Mouse (Mus musculus) mouse embryonic stem cell (cell line): Measurements from ENCODE around the gene Tmem160.

Experiments
- in situ Hi-C, 2 experiments: fragments of 300-500 bp; cut with MboI; formaldehyde crosslinking; loops; 1 replicate in 1 of 2; 3 replicates in 1 of 2; pipeline ENCODE4 v1.14.3; 2019 to 2020; ENCODE audit warnings: low sequenced_read_pairs in 2 of 2, low pct_unique_long_range_greater_than_20kb in 1 of 2, mixed read lengths in 1 of 2; ENCODE audit not compliant: unreplicated experiment in 1 of 2

Gene Tmem160

DNA sequence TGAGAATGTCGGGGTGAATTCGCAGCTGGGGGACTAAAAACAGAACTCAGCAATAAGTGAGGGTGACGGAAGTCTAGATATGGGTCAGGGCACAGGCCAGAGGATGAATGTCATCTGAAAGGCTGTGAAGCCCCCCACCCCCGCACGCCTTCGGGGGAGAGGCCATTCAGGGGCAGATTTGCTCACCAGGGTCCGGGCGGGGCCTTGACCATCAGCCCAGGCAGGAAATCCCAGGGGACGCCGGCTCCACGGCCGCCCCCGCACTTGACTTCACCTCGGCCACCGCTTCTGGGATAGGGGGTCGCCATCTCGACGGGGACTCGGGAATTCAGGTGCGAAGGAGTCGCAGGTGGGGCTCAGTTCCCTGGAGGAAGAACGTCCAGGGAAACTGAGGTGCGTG lies 22.7 kb downstream of the Tmem160 start:
- in situ Hi-C loops, result no loop called here

GRCm38 (mm10) chr7:16475764-16476599 lies 23.4 kb downstream of the Tmem160 start:
- in situ Hi-C loops, result no loop called here

GRCm38 (mm10) chr7:16476600-16476989 lies 24.0 kb downstream of the Tmem160 start:
- in situ Hi-C loops, result no loop called here

DNA sequence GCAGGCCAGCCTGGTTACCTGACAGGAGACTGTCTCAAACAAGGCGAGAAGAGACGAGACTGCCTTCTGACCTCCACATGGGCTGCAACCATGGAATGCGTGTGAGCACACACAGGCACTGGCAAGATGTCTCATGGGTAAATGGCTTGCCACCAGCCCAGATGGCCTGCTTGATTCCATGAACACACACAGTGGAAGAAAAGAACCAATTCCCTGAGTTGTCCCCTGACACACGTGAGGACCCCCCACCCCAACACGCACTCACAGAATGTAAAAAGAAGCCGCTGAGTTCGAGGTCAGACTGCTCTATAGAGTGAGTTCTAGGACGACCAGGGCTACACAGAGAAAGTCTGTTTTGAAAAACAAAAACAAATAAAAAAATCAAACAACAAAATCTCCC lies 25.0 kb downstream of the Tmem160 start, which contains the start of gene Npas1:
Gene Npas1, minus strand, starts transcription at position 101 of the 400 bp plus-strand sequence.
- in situ Hi-C loops, result no loop called here

- in situ Hi-C loops, result no loop called here
Measured at GRCm38 (mm10) chr7:16488816-16489215, 36.2 kb downstream of the Tmem160 start.

DNA sequence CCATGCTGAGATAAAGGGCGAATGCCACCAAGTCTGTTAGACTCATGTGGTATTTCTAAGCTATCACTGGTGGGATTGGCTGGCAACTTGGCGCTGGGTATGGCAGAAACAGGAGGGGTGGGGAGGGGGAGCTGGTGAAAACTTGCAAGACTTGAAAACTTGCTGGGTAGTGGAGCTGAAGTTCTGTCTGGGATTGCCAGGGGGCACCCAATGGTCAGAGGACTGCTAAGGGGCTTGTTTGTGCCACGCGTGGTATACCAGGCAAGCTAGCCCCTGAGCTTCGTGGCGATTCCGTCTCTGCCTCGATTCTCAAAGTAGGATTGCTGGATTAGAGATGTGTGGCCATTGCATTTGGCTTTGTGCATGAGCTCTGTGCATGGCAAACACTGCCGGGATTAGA lies 37.4 kb downstream of the Tmem160 start:
- in situ Hi-C loops, result no loop called here

DNA sequence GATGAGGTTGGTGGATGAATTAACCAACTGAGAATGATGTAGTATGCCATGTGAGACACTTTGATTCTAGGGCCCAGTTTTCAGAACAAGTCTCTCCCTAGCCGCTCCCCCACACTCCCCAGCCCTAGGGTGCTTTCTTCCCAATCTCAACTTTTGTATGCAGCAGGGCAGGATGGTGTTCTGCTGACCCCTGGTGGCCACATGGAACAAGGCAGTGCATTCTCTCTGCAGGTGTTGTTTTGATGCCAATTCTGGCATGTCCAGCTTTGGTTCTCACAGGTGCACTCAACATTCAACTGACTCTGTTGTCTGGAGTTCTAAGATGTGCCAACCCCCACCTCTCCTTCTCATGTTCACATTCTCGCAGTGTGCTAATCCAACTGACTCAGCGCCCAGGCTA lies 39.2 kb downstream of the Tmem160 start:
- in situ Hi-C loops, result no loop called here

DNA sequence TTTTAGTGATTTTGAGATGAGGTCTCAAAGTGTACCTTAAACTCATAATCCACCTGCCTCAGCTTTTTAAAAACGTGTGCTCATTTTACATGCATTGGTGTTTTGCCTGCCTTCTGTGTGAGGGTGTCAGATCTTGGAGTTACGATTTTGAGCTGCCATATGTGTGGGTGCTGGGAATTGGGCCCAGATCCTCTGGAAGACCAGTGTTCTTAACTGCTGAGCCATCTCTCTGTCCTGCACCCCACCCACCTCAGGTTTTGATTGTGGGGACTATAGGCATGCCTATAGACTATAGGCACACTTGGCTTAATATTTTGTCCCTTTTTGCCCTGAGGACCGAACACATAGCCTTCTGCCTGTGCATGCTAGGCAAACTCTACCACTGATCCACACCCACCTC lies 39.6 kb downstream of the Tmem160 start:
- in situ Hi-C loops, result no loop called here

DNA sequence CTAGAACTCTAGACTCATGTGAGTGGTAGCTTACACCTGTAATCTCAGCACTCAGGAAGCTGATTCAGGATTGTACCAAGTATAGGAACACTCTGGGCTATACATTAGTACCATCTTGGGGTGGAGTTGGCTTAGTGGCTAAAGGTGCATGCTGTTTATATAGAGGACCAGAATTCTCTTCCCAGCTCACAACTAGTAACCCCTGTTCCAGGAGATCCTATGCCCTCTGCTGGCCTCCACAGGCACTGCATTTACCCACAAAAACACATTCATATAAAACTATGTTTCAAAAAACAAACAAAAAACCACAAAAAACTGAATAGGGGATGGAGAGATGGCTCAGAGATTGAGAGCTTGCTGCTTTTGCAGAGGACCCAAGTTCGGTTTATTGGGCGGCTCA lies 40.8 kb downstream of the Tmem160 start:
- in situ Hi-C loops, result no loop called here

DNA sequence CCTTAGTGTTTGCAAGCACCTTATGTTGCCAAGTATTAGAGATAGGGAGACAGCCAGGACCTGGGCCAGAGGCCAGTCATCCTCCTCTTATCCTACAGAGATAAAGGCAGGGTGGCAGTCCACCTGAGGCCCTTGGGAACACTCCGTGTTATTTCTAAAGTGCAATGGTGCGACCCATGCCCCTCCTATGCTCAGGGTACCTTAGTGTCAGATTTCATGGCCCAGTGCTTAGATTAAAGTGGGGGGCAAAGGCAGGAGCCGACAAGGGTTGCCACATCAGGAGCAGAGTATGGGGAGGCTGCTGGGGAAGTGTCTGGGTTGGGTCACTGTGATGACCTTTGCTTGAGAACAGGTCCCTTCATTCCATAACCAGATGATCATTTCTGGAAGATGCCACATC lies 43.7 kb downstream of the Tmem160 start:
- in situ Hi-C loops, result no loop called here

DNA sequence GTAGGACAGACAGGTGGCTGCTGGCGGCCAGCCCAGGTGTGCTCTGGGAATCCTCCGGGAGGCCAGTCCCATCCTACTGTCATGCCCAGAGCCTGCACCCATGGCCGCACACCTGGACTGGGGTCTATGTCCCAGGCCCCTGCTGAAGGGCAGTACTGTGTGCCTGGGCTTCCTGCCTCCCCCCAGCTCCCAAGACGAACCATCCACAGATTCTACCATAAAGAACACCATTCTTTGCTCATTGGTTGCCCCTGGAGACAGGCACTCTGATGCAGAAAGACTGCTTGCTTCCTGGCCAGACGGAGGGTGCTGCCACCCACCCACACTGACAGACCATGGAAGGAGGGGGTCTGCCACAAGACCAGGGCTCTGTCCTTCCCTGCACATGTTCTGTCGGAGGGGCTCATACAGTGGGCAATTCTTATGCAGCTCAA lies 47.1 kb downstream of the Tmem160 start:
- in situ Hi-C loops, result no loop called here

GRCm38 (mm10) chr7:16501571-16501970 lies 49.0 kb downstream of the Tmem160 start:
- in situ Hi-C loops, result no loop called here

GRCm38 (mm10) chr7:16504573-16505225 lies 52.1 kb downstream of the Tmem160 start:
- in situ Hi-C loops, result no loop called here
